Mouse (Mus musculus) testis, postnatal 10 days (tissue): ENCODE data around the gene Fam19a3.

Source experiments
- DNase-seq: peaks from one replicate; pipeline ENCODE4 v3.0.0; 2021; ENCODE audit warnings: low spot score

Gene Fam19a3

DNA sequence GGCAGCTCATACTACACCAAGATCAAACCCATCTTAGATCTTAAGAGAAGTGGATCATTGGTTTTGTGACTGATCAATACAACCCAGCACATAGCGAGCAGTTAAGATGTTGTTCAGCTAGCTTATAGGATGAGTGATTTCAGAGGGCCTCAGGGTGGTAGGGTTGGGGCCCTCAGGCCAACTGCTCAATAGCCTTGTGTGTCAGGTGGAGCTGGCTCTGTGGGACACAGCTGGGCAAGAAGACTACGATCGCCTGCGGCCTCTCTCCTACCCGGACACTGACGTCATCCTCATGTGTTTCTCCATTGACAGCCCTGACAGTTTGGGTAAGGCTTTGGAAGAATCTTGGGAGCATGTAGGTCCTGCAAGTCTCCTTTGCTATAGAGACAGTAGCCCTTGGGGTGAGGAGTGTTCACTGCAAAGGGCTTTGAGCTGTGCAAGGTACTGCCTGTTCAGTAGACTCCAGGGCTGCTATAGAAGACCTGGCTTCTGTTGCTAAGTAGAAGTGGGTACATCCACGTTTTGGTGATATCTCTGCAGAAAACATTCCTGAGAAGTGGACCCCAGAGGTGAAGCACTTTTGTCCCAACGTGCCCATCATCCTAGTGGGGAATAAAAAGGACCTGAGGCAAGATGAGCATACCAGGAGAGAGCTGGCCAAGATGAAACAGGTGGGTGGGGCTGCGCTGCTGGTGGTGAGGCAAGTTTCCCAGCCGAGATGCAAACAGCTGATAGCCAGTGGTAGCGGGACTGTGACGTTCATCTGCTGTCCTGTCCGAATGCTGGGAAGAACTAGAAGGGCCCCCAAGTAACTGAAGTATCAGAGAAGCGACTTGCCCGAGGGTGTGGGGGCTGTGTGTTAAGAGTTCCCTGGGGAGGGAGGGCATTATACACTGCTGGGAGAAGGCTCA, 11.0 kb upstream of the Fam19a3 start:
- no peak for DNase-seq

DNA sequence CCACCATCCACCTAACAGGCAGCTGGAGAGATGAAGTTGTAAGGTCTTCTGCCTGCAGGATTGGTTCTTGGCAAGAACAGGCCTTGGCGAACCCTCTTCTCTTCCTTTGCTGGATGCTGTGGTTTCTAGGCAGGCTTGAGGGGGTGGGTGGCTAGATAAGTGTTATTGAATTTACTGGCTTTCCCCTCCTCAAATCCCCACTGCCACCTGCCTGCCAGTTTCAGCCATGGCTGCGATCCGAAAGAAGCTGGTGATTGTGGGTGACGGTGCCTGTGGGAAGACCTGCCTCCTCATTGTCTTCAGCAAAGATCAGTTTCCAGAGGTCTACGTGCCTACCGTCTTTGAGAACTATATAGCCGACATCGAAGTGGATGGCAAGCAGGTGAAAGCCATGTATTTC, 10.0 kb upstream of the Fam19a3 start:
- DNase-seq = no peak

DNA sequence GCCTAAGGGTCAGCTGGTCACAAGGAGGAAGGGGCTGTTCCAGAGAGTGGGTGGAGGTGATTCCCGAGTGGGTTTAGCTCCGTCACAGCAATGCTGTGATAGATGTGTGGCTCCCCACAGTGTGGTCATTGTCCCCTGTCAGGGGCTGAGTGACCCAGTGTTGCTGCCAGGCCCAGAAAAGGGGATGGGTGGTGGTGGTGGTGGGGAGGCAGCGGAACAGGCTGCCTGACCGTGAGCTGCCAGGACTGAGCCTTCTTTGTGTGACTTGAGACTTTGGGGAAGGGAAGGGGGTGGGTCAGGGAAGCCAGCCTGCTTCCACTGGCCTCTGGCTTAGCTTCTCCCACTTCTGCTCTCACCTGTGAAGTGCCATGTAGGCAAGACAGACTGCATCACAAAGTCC, 9.4 kb upstream of the Fam19a3 start:
- no peak for DNase-seq

DNA sequence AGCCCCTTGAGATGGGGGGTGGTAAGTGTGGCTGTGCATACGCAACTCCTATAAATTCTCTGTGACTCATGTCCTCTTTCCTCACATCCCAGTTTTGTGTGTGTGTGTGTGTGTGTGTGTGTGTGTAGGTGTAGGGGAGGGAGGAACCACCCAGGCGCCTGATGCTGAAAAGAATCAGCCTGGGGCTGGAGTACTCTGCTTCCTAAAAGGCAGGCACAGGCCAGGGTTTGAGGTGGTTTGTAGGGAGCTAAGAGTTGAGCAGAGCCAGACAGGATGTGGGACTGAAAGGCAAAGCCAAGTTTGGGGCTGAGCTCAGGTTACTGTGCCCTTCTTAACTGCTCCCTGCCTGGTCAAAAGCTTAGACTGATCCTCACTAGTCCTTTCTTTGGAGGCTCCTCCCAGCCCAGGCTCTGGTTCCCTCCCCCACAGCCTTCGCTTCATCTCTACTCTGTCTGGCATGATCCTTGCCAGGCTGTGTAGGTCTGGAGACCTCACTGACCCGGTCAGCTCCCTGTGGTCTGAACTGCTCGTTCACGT, 8.8 kb upstream of the Fam19a3 start:
- no peak for DNase-seq

DNA sequence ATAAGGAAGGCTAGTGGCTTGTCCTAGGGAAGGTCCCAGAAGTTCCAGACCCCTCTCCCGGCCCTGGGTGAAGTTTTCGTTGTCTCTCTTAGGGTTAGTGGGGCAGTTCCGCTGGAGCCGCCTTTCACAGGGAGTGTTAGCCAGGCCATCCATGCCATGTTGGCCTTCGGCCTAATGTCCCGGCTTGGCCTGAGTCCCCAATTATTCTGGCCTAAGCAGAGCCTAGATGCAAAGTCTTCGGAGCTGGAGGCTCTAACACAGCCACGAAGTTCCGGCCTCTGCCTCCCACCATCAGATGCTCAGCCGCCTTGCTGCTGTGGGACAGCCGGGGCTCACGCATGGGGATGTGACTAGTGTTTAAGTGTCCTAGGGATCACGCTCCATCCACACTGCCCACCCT, 8.2 kb upstream of the Fam19a3 start:
- DNase-seq = peak; percentile 55

DNA sequence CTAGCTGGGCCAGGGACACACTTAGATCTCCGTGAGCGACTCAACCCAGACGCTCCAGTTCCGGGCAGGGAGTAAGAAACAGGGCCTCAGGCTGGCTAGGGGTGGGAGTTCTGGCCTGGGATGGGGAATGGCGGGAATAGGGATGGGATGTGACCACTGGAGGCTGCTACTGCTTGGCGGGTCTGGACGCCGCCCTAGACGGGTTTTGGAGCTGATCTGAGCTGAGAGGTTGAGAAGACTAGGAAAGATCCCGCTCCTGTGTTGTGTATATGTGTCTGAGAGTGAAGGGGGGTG, 7.6 kb upstream of the Fam19a3 start:
- DNase-seq = no peak

DNA sequence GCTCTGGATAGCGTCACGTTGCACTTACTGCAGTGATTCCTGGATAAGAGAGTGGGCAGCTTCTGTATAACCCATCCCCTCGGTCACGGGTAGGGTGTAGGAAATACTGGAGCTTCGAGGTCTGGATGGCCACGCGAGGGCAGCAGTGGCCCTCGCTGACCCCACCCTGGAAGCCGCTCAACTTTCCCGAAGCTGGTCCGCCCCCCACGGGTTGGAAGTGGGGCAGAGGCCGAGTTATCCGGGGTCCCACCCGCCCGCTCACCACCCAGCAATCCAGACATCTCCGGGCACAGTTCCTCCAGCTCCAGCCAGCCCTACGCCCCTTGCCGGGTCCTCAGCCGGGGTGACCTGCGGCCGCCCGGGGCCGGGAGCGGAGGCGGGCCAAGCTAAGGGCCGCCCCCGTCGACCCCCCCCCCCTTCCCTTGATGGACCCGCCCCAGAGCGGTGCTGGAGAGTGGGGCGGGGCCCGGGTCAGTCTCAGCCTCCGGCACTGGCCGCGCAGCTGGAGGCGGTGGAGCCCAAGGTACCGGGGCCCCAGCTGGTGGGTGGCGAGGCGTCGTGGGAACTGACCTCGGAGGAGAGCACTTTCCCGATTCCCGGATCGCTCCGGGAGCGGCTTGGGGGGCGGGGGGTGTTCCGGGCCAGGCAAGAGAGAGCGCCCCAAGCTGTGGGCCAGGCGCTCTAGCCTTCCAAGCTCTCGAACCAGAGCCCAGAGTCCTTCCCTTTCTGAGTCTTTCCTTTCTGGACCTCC, 7.1 kb upstream of the Fam19a3 start:
- DNase-seq = peak; percentile 89

DNA sequence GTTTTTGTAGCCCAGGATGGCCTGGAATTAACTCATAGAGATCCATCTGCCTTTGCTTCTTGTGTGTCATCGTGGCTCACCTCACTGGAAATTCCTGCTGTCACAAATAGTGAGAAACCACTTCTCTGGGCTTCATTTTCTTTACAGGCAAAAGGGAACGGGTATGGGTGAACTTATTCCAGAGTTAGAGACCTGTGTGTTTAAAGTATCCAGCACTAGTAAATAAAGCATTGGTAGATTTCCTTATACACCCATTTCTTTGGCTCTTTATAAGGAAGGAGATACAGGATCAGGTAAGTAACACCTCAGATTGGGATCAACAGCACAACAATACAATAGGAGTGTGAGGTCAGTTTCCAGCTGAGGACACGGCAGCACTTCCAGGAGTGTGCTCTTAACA, 6.4 kb upstream of the Fam19a3 start, which contains the start of gene Rhoc:
Gene Rhoc, plus strand, starts transcription at position 301 of the 400 bp plus-strand sequence.
- DNase-seq = no peak

DNA sequence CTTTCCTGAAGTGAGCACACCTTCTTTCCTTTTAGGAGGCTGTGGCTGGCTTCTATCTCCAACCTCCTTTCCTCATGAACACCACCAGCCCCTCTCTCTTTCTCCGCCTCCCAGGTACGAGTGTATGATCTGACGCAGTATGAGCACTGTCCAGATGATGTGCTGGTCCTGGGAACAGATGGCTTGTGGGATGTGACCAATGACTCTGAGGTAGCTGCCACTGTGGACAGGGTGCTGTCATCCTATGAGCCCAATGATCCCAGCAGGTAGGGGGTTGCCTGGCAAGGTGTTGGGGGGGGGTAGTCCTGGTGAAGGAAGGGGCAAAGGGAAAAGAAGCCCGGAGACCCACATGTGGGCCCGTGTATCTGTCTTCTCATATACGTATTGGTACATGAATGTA, 3.6 kb upstream of the Fam19a3 start:
- DNase-seq = no peak

DNA sequence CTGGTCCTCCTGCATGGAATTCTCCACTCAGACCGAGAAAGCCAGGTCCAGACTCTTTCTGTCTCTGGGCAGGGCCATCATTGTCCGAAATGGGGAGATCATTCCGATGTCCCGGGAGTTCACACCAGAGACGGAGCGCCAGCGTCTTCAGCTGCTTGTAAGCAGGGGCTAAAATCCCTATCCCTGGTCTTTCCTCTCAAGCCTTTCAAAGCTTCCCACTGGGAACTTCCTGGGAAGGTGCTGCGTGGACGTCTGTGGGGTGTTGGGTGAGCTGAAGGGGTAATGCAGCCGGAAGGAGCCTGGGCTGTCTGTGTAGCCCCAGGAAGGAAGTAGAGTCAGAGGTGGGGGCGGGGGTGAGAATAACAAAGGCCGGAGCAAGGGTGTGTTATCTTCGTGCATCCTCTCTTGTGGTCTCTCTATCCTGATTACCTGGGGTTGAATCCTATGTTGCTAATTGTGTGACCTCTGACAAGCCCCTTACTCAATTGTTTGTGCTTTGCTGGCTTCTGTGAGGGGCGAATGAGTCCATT, 2.4 kb upstream of the Fam19a3 start:
- no peak for DNase-seq

DNA sequence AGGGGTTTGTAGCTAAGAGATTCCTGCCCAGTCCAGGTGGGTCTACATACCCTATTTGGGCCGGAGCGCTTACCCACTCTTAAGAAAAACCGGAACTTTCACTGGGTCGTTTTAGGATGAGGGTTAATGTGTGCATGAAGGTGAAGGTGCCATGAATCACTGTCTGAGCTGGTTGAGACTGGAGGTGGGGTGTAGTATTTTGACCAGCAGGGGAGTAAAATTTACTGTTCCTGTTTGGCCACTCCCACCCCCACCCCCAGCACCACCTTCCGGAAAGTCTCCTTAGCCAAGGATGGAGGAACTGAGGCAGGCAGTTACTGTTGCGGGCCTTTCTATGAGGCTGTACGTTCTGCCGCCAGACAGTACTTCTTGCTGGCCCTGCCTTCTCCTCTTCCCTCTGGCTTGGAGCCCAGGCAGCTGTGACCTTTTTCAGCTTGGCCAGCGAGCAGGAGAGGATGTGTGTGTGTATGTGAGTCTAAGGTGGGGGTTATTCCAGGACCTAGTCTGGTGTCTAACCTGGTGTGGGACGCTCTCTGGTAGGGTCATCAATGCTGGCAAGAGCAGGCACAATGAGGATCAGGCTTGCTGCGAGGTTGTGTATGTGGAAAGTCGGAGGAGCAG, 531 bp upstream of the Fam19a3 start:
- DNase-seq = peak; percentile 76

DNA sequence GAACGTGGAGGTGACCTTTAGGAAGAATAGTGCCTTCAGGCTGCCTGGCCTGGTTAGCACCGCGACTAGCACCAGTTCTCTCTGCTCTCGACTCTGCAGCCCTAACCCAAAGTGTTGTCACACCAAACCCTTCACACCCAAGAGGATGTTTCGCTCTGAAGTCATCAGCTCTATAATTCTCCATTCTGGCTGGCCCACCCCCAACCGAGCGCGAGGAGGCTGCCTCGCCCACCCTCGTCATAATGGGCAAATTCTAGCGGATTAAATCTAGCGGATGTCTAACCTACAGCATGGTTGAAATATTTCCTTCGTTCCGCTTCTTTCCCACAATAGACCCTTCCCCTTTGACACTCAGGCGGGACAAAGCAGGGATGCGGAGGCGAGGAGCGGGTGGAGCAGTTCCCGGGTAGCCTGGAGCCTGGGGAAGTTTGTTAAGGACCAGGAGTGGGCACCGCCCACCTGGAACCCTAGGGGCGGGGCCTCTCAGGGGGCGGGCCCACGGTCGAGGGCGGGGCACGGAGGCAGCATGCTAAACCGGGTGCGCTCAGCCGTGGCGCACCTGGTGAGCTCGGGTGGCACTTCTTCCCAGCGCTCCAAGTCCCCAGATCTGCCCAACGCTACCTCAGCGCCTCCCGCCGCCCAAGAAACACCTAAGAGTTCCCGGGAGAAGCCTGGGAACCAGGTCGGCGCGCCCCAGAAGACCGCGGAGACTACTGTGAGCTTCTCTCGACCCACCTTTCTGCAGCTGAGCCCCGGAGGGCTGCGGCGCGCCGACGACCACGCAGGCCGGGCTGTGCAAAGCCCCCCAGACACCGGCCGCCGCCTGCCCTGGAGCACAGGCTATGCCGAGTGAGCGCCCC, 849 bp downstream of the Fam19a3 start, which contains the start of gene Ppm1j:
Gene Ppm1j, plus strand, starts transcription at position 496 of the 860 bp plus-strand sequence.
- DNase-seq = peak; percentile 80

DNA sequence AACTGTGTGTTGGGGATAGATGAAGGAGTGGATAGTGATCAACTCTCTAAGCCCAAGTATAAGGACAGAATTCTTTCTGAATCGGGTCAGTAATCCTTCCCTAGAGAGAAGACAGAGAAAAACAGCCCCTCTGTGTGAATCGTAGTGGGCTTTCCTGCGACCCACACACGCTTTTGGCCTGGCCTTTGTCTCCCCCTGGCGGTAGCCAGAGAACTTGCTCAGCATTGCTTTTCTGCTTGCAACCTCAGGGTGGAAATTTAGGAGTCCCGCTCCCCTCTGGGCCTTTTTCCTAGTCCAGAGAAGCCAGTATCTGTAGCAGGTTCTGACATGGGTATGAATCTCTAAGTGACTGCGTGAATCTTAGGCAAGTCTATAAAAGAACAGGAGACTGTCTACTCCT, 1.7 kb downstream of the Fam19a3 start:
- peak; percentile 83 for DNase-seq

DNA sequence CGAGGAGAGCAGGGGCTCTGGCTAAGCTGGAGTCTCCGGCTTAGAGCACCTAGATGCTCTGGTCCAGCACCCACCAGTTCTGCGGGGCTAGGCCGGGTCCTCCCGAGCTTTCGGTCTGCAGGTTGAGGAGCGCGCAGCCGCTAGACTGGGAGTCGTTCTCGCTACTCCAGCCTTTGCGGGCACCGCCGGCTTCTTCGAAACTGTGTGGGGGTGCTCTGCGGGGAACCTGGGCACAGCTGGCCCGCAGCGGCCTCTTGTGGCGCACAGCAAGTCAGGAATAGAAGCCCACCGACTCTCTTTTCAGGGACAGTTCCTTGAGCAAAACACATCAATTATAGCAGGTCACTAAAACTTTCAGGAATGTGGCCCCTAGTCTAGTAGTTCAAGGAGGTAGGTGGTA, 4.3 kb downstream of the Fam19a3 start:
- DNase-seq = no peak

DNA sequence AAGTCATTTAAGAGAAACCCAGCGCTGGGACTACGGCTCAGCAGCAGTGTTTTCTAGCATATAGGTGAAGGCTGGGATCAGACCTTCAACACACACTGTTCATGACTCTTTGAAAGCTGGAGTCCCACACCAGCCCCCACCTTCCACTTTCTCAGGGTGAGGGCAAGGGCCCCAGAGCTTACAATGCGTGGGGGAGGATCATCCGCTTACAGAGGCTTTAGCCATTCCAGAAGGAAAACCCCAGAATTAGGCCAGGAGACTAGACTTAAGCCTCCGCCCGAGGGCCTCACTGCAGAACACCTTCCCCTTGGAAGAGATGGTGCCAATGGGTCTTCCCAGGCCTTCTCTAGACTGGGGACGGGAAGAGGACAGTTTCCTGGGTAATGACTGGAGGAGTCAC, 8.3 kb downstream of the Fam19a3 start:
- DNase-seq = no peak

DNA sequence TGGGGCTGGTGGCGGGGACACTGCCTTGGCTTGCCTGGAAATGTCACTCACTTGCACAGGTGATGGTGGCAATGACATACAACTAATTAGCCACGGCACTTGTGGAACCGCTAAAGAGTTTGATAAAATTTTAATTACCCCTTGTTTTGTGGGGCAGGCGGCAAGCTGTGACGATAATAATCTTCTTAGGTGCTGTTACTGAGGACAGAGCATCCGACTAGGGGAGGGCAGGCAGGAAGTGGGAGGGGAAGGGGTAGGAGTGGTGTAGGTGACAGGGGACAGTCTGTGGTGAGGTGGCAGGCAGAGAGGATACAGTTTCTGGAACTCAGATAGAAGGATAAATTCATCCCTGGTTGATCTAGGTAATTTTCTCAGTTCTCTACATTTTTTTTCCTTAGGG, 10.2 kb downstream of the Fam19a3 start:
- no peak for DNase-seq

DNA sequence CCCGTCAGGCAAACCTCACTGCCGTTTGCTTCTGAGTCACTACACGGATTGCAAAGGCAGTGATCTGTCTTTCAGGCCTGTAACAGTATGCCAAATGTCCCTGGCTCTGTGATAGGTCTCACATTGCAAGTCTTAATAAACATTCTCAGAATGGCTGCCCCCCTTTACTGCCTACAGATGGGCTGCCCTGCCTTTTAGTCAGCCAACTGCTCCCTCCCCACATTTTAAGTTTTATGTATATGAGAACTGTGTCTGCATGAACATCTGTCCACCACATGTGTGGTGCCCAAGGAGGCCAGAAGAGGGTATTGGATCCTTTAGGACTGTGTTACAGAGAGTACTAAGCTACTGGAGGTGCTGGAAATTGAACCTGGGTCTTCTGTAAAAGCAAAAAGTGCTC, 10.7 kb downstream of the Fam19a3 start:
- no peak for DNase-seq

DNA sequence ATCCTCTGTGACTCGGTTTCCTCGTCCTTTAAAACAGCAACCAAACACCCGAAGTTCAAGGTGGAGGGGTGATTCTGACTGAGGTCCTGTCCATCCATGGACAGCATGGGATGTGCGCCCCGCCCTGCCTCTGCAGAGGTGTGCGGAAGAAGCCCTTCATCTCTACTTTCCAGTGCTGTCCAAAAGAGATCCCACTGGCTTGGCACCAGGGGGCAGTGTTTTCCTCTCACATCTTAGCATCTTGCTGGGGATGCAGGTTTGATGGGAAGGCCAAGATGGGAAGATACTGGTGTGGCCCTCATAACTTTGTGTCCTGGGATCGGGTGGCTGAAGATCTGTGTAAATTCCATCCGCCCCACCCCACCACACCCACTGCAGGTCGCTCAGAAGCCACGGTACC, 11.6 kb downstream of the Fam19a3 start:
- peak; percentile 74 for DNase-seq

DNA sequence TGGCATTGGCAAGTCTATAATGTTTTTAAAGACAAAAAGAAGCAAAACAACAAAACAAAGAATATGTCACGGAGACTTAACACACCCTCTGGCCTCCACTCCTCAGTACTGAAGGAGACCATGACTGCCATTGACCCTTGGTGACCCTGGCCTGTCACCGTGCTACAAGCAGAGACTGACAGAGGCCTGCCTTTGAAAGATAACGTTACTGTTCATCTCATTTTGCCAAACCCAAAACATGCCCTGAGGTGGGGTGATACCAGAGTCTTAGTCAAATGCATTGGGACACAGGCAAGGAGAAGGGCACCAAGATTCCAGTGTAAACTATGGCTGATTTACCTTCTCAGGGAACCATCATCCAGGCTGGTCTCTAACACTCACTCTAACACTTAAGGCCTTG, 12.5 kb downstream of the Fam19a3 start:
- DNase-seq = no peak

DNA sequence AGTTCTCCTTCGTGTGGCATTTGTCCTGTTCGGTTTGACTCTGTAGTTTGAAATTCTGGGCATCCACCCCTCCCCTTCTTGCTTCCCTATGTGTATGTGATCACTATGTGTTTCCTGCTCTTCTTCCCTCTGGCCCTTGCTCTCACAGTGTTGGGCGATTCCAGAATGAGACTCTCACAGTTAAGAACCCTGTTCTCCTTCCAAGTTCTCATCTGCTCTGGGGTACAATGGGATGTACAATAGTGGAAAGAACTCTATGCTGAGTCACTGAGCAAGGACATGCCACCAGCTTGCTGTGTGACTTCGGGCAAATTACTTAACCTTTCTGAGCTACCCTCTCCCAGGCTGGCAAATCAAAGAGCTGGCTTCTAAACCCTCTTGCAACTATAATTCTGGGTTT, 13.9 kb downstream of the Fam19a3 start:
- DNase-seq = no peak

DNA sequence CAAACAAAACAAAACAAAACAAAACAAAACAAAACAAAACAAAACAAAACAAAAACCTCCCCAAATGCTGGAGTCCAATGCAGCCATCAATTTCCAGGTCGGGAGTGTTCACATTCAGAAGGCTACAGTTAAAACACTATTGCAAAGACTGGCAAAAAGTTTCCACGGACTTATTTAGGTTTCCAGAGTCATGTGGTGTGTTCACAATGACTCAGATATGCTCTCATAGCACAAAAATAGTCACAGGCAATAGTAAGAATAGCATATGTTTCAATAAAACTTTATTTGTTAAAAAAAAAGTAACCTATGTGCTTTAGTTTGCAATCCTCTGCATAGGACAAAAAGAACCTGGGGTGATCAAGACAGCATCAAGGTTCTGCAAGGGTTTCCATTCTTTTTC, 14.5 kb downstream of the Fam19a3 start:
- DNase-seq = no peak
